Mouse (Mus musculus) myocyte (in vitro differentiated cells): ENCODE results near the gene Gm21969.

ENCODE experiments used
- E2F4 ChIP-seq: IDR thresholded peaks from one replicate; pipeline ENCODE4 v1.6.1; 2011; ENCODE audit warnings: mild to moderate bottlenecking, control low read depth, moderate library complexity; ENCODE audit not compliant: insufficient read depth
- MAX ChIP-seq: IDR thresholded peaks from one replicate; pipeline ENCODE4 v1.6.1; 2011; ENCODE audit warnings: low read depth, mild to moderate bottlenecking, control low read depth
- POLR2A ChIP-seq: IDR thresholded peaks from one replicate; pipeline ENCODE4 v1.6.1; 2011; ENCODE audit warnings: low read depth, mild to moderate bottlenecking, control low read depth, moderate library complexity; ENCODE audit not compliant: insufficient read length
- POLR2AphosphoS2 ChIP-seq: IDR thresholded peaks from one replicate; pipeline ENCODE4 v1.6.1; 2011; ENCODE audit warnings: low read depth, control low read depth; ENCODE audit not compliant: insufficient read length
- TCF12 ChIP-seq: IDR thresholded peaks from one replicate; pipeline ENCODE4 v1.6.1; 2011; ENCODE audit warnings: mild to moderate bottlenecking, control low read depth; ENCODE audit not compliant: poor library complexity, insufficient read depth, severe bottlenecking
- USF1 ChIP-seq: IDR thresholded peaks from one replicate; pipeline ENCODE4 v1.6.1; 2011; ENCODE audit warnings: low read depth, mild to moderate bottlenecking, control low read depth, moderate library complexity

DNA sequence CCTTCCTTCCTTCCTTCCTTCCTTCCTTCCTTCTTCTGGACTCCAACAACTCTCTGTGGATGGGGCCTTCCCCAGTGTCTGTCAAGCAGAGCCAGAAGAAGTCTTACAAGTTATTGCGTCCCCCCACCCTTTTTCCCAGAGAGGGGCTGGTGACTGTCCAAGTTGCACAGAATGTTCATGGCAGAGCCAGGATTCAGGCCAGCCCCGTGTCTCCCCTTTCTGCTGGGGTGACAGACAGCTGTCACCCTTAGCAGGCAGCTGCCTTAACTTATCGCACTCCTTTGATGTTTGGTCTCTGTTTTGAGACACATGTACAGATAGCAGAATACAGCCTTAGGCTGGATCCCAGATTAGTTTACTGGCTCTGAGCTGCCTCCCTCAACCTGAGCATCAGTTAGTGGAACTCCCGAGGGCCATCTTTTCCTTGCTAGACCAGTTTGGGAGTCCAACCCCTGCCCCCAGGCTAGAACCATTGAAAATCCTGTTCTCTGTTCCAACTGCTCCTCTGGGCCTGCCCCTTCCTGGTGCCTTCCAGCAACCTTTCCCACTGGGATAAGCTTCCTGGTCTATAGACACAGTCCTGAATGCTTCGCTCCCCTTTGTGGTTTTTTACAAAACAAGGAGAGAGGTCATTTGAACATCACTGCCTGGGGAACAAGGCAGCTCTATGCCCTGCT lies 13.5 kb upstream of the Gm21969 start:
- no peak for TF ChIP-seq POLR2A
- no peak for TF ChIP-seq POLR2AphosphoS2
- no peak for TF ChIP-seq USF1
- no peak for TF ChIP-seq MAX
- no peak for TF ChIP-seq TCF12
- TF ChIP-seq E2F4: no peak
